Mouse (Mus musculus): ENCODE results near the gene Capns1.

DNA sequence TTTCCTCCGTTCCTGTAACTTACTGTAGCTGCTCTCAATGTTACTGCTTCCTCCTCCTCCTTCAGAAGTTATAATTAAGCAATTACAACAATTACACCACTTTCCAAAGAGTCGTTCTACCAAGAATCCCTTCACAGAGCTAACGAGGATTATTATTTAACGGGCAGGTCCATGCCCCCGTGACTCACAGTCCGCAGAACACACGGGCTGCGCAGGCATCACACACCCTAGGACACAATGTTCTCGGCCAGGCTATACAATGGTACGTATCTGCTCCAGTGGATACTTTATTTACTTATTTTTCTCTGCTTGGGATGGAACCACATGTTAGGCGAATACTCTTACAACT lies 21.4 kb upstream of the Capns1 start:
- TF ChIP-seq CTCF (IDR thresholded peaks at IDR 0.05; ENCODE audit: low read depth) (no peak), EP300 (optimal IDR thresholded peaks at IDR 0.05) (no peak)

Data from stomach, postnatal 0 days (tissue).